Mouse (Mus musculus) intestine, postnatal 0 days (tissue): ENCODE measurements around the gene Ttc21a. TPM values are rescaled to one million over a fixed set of nuclear protein-coding genes. Genes with fewer than 3 reads are reported as not detected.

Experiments used
- ATAC-seq: fragments of 200-750 bp; cut with Nextera tagmentation; 2 replicates; pipeline ENCODE4 v1.8.0; 2017; ENCODE audit warnings: mild to moderate bottlenecking, moderate TSS enrichment, moderate library complexity
- H3K27ac ChIP-seq: fragments of 300-500 bp; sonication (generic); 2 replicates; pipeline ENCODE4 v1.5.1; 2014; ENCODE audit warnings: mild to moderate bottlenecking, low read depth, low read length, moderate library complexity
- H3K27me3 ChIP-seq: fragments of 300-500 bp; sonication (generic); replicated peaks from 2 replicates; pipeline ENCODE4 v1.6.1; 2014; ENCODE audit warnings: low read length, mixed read lengths; ENCODE audit not compliant: control insufficient read depth, insufficient read depth
- H3K36me3 ChIP-seq: fragments of 300-500 bp; sonication (generic); 2 replicates; pipeline ENCODE4 v1.6.1; 2014; ENCODE audit warnings: mild to moderate bottlenecking, moderate library complexity; ENCODE audit not compliant: control insufficient read depth, insufficient read depth
- H3K4me1 ChIP-seq: fragments of 300-500 bp; sonication (generic); replicated peaks from 2 replicates; pipeline ENCODE4 v1.6.1; 2014; ENCODE audit warnings: antibody characterized with exemption, low read length, mixed read lengths; ENCODE audit not compliant: control insufficient read depth, insufficient read depth
- H3K4me2 ChIP-seq: fragments of 300-500 bp; sonication (generic); replicated peaks from 2 replicates; pipeline ENCODE4 v1.6.1; 2014; ENCODE audit warnings: low read depth, mild to moderate bottlenecking, moderate library complexity
- H3K4me3 ChIP-seq: fragments of 300-500 bp; sonication (generic); 2 replicates; pipeline ENCODE4 v1.5.1; 2014; ENCODE audit warnings: low read depth, low read length
- H3K9ac ChIP-seq: fragments of 300-500 bp; sonication (generic); 2 replicates; pipeline ENCODE4 v1.6.1; 2014; ENCODE audit warnings: mild to moderate bottlenecking, low read depth, low read length
- H3K9me3 ChIP-seq: fragments of 300-500 bp; sonication (generic); 2 replicates; pipeline ENCODE4 v1.6.1; 2016; ENCODE audit warnings: mixed run types; ENCODE audit not compliant: control insufficient read depth
- CTCF ChIP-seq: sonication (generic); IDR thresholded peaks from 2 replicates; pipeline ENCODE4 v1.5.1; 2016; ENCODE audit warnings: low read depth, mild to moderate bottlenecking, control low read depth, antibody characterized with exemption, moderate library complexity
- WGBS: fragments of 180-500 bp; shearing (Covaris S2); extraction: QIAGEN DNeasy Blood & Tissue Kit; methylation state at CpG from one replicate; pipeline ENCODE4 v1.1.7; 2014; 5-methylcytosine and 5-hydroxymethylcytosine counted together
- polyA plus RNA-seq: library from polyadenylated mRNA; unstranded; fragments of >200 nt; fragmentation: Nextera tagmentation; extraction: Ambion mirVana; gene quantifications from 2 replicates; pipeline ENCODE4 v1.2.1, GENCODE M21; 2015

Ttc21a gene
- polyA plus RNA-seq, 1 experiment from 2014 or later = not detected

DNA sequence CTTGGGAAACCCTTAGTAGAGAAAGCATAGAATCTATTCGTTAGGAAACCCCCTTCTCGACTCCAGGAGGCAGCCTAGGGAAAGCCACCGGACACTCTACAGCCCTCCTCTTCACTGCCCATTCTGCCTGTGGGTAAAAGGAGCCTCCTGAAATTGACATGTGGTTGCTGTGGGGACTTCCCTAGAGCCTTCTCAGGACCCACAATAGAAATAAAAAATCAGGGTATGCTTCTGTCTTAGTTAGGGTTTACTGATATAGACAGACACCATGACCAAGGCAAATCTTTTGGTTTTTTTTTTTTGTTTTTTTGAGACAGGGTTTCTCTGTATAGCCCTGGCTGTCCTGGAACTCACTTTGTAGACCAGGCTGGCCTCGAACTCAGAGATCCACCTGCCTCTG, 58.7 kb downstream of the Ttc21a start:
- WGBS = 66% methylated on average over 4 of the region's 4 CpGs
- no peaks in the 10 kb centered on the region; the same call in 1 of the 2 replicates for H3K4me1 ChIP-seq
- no peaks in the 10 kb centered on the region for H3K27me3 ChIP-seq
- no peak overlapping the region for H3K4me2 ChIP-seq
- no peak for ATAC-seq
- H3K9ac ChIP-seq = no peak overlapping the region
- no peak overlapping the region for H3K27ac ChIP-seq
- no peak for TF ChIP-seq CTCF
- no peak overlapping the region for H3K4me3 ChIP-seq
- no peaks in the 10 kb centered on the region for H3K36me3 ChIP-seq
- no peaks in the 10 kb centered on the region for H3K9me3 ChIP-seq

GRCm38 (mm10) chr9:119998776-119999175, 61.4 kb downstream of the Ttc21a start:
- Histone ChIP-seq H3K27ac (no peak overlapping the region), H3K4me1 (no peaks in the 10 kb centered on the region; the same call in none of the 2 replicates), H3K4me3 (no peak overlapping the region), H3K9ac (no peak overlapping the region), H3K27me3 (no peaks in the 10 kb centered on the region), H3K9me3 (no peaks in the 10 kb centered on the region), H3K36me3 (no peaks in the 10 kb centered on the region), H3K4me2 (no peak overlapping the region)
- no peak for ATAC-seq
- no peak for TF ChIP-seq CTCF
- 78% methylated on average over 1 of the region's 1 CpGs for WGBS

- H3K4me2 ChIP-seq = no peak overlapping the region
- no peak overlapping the region for H3K4me3 ChIP-seq
- H3K4me1 ChIP-seq = no peaks in the 10 kb centered on the region; the same call in none of the 2 replicates
- ATAC-seq = no peak
- H3K9ac ChIP-seq = no peak overlapping the region
- TF ChIP-seq CTCF = no peak
- H3K27me3 ChIP-seq = no peaks in the 10 kb centered on the region
- 68% methylated on average over 6 of the region's 6 CpGs for whole genome bisulfite sequencing
- no peaks in the 10 kb centered on the region for H3K9me3 ChIP-seq
- no peak overlapping the region for H3K27ac ChIP-seq
- H3K36me3 ChIP-seq = no peaks in the 10 kb centered on the region
These were observed 62.2 kb downstream of the Ttc21a start for GRCm38 (mm10) chr9:119999636-120000035.

DNA sequence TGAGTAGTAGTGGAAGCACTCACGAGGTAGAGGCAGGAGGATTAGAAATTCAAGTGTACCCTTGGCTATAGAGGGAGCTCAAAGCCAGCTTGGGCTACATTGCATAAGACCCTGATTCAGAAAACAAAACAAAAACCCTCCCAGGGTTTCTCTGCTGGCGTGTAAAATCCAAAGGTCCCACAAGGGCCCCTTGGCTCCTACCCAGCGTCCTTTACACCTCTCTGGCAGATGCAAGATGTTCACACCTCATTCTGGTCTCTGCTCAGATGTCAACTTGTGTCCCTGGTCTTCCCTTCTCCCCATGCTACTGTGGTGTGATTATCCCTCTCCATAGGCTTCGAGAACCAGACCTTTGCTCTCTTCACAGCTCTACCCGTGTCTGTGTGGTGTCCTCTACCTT, 63.4 kb downstream of the Ttc21a start:
- H3K36me3 ChIP-seq = no peaks in the 10 kb centered on the region
- no peak overlapping the region for H3K9ac ChIP-seq
- H3K27me3 ChIP-seq = no peaks in the 10 kb centered on the region
- WGBS = 73% methylated on average over 5 of the region's 5 CpGs
- ATAC-seq = no peak
- TF ChIP-seq CTCF = no peak
- no peak overlapping the region for H3K27ac ChIP-seq
- H3K4me3 ChIP-seq = no peak overlapping the region
- no peaks in the 10 kb centered on the region; the same call in none of the 2 replicates for H3K4me1 ChIP-seq
- no peaks in the 10 kb centered on the region for H3K9me3 ChIP-seq
- H3K4me2 ChIP-seq = no peak overlapping the region

GRCm38 (mm10) chr9:120001945-120002725, 64.7 kb downstream of the Ttc21a start:
- peak overlapping the region; percentile 40 for H3K4me3 ChIP-seq
- WGBS = 10% methylated on average over 31 of the region's 31 CpGs
- no peaks in the 10 kb centered on the region for H3K27me3 ChIP-seq
- no peaks in the 10 kb centered on the region for H3K9me3 ChIP-seq
- no peak for TF ChIP-seq CTCF
- no peaks in the 10 kb centered on the region; the same call in none of the 2 replicates for H3K4me1 ChIP-seq
- peak; percentile 89 for ATAC-seq
- no peaks in the 10 kb centered on the region for H3K36me3 ChIP-seq
- peak overlapping the region; percentile 67 for H3K27ac ChIP-seq
- peak overlapping the region; percentile 61 for H3K4me2 ChIP-seq
- H3K9ac ChIP-seq = no peak overlapping the region; the same call in 1 of the 2 replicates

- Histone ChIP-seq H3K27ac (no peak overlapping the region), H3K4me1 (no peaks in the 10 kb centered on the region; the same call in none of the 2 replicates), H3K9me3 (0 out of 2 replicates have a peak, but pooled peaks cover under 1% of the 10 kb centered on the region), H3K4me3 (no peak overlapping the region), H3K9ac (no peak overlapping the region), H3K4me2 (no peak overlapping the region), H3K36me3 (no peaks in the 10 kb centered on the region), H3K27me3 (no peaks in the 10 kb centered on the region)
- WGBS = 84% methylated on average over 5 of the region's 5 CpGs
- TF ChIP-seq CTCF = no peak
- no peak for ATAC-seq
These were observed 65.5 kb downstream of the Ttc21a start for GRCm38 (mm10) chr9:120002893-120003292.
